Mouse (Mus musculus): ENCODE data around the gene C4bp. TPM values are rescaled to one million over a fixed set of nuclear protein-coding genes. Genes with fewer than 3 reads are reported as not detected.
"Not testable (repeated sequence)": the region's sequence is repeated elsewhere in the genome, so short reads cannot be mapped to it uniquely, and the experiment has no call there.

The C4bp gene
- polyA plus RNA-seq (2015; fragmentation: Nextera tagmentation; extraction: Ambion mirVana), result not detected in 2 replicates

GRCm38 (mm10) chr1:130661454-130661853 is at the start of gene C4bp:
TSS of gene C4bp (minus strand) at chr1:130661632.
- no peaks in the 10 kb centered on the region for H3K27me3 ChIP-seq
- H3K9me3 ChIP-seq, result no peaks in the 10 kb centered on the region
- 0 out of 2 replicates have a peak, but pooled peaks cover 2% of the 10 kb centered on the region for H3K4me1 ChIP-seq
- ATAC-seq (ENCODE audit: borderline replicate concordance, extremely low read depth, low FRiP score, low TSS enrichment), result no peak
- no peak within 1 kb of the TSS for H3K4me3 ChIP-seq
- H3K9ac ChIP-seq, result no peak within 1 kb of the TSS
- H3K27ac ChIP-seq, result no peak within 1 kb of the TSS
- H3K4me2 ChIP-seq, result no peak within 1 kb of the TSS
- no peaks in the 10 kb centered on the region for H3K36me3 ChIP-seq
- WGBS, result 17% methylated on average over 3 of the region's 3 CpGs

- H3K9ac ChIP-seq, result no peak overlapping the region
- H3K27ac ChIP-seq, result no peak overlapping the region
- ATAC-seq (ENCODE audit: borderline replicate concordance, extremely low read depth, low FRiP score, low TSS enrichment), result no peak
- no peaks in the 10 kb centered on the region for H3K27me3 ChIP-seq
- peaks cover 6% of the 10 kb centered on the region for H3K4me1 ChIP-seq
- no peak overlapping the region for H3K4me2 ChIP-seq
- WGBS, result 86% methylated on average over 22 of the region's 22 CpGs
- peaks cover 12% of the 10 kb centered on the region; the same call in 1 of the 2 replicates for H3K36me3 ChIP-seq
- H3K9me3 ChIP-seq, result no peaks in the 10 kb centered on the region
- no peak overlapping the region for H3K4me3 ChIP-seq
These were observed 49.0 kb upstream of the C4bp start for GRCm38 (mm10) chr1:130710283-130711080.

DNA sequence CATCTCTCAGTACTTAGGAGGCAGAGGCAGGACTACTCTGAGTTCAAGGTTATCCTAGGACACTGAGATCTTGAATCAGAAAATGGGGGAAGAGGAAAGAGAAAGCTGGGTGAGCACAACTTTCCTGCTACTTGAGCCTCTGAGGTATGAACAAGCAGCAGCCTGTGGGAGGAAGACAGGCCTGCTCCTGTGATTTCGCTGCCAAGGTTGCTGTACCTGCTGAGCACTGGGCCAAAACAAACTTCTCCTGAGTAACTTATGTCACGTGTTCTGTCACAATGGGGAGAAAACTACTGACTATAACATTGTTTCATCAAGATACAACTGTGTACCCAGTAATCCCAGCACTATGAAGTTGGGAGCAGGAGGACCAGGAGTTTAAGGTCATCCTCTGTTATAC is 42.2 kb upstream of the C4bp start:
- 64% methylated on average over 2 of the region's 2 CpGs for WGBS
- Histone ChIP-seq H3K4me3 (no peak overlapping the region), H3K27me3 (no peaks in the 10 kb centered on the region), H3K4me1 (no peaks in the 10 kb centered on the region), H3K4me2 (no peak overlapping the region), H3K9me3 (no peaks in the 10 kb centered on the region), H3K9ac (no peak overlapping the region), H3K27ac (no peak overlapping the region), H3K36me3 (peaks cover 53% of the 10 kb centered on the region)
- no peak for ATAC-seq (ENCODE audit: borderline replicate concordance, extremely low read depth, low FRiP score, low TSS enrichment)

GRCm38 (mm10) chr1:130701976-130702375 is 40.5 kb upstream of the C4bp start:
- Histone ChIP-seq H3K4me2 (no peak overlapping the region), H3K27ac (no peak overlapping the region), H3K4me3 (no peak overlapping the region), H3K4me1 (no peaks in the 10 kb centered on the region), H3K36me3 (peaks cover 59% of the 10 kb centered on the region), H3K9me3 (no peaks in the 10 kb centered on the region), H3K9ac (no peak overlapping the region), H3K27me3 (no peaks in the 10 kb centered on the region)
- WGBS, result 93% methylated on average over 11 of the region's 11 CpGs
- no peak for ATAC-seq (ENCODE audit: borderline replicate concordance, extremely low read depth, low FRiP score, low TSS enrichment)

- H3K36me3 ChIP-seq, result peaks cover 47% of the 10 kb centered on the region
- no peak overlapping the region for H3K4me3 ChIP-seq
- no peaks in the 10 kb centered on the region for H3K9me3 ChIP-seq
- H3K4me1 ChIP-seq, result no peaks in the 10 kb centered on the region
- H3K9ac ChIP-seq, result no peak overlapping the region
- no peak overlapping the region for H3K27ac ChIP-seq
- no peaks in the 10 kb centered on the region for H3K27me3 ChIP-seq
- no peak overlapping the region for H3K4me2 ChIP-seq
- 91% methylated on average over 10 of the region's 10 CpGs for WGBS
- ATAC-seq (ENCODE audit: borderline replicate concordance, extremely low read depth, low FRiP score, low TSS enrichment), result no peak
These were observed 38.7 kb upstream of the C4bp start for GRCm38 (mm10) chr1:130699937-130700633.

DNA sequence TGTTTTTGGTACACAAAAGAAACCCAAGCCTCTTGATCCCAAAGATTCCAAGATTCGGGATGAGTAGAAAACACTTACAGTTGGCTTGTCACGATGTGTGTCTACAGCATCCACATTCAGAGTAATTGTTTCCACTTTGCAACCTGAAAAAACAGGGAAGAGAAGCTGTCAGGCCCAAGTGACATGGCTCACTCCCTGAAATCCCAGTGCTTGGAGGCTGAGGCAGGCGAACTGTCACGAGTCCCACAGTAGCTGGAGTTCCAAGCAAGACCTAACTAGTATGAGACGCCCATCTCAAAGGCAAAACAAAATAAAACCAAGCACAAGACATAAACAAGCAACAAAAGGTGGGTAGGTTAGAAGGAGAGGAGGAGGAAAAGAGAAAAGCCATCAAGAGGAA is 37.2 kb upstream of the C4bp start:
- 92% methylated on average over 5 of the region's 5 CpGs for WGBS
- Histone ChIP-seq H3K9ac (no peak overlapping the region), H3K9me3 (no peaks in the 10 kb centered on the region), H3K36me3 (peaks cover 43% of the 10 kb centered on the region), H3K27ac (no peak overlapping the region), H3K4me2 (no peak overlapping the region), H3K4me3 (no peak overlapping the region), H3K27me3 (no peaks in the 10 kb centered on the region), H3K4me1 (no peaks in the 10 kb centered on the region)
- no peak for ATAC-seq (ENCODE audit: borderline replicate concordance, extremely low read depth, low FRiP score, low TSS enrichment)

DNA sequence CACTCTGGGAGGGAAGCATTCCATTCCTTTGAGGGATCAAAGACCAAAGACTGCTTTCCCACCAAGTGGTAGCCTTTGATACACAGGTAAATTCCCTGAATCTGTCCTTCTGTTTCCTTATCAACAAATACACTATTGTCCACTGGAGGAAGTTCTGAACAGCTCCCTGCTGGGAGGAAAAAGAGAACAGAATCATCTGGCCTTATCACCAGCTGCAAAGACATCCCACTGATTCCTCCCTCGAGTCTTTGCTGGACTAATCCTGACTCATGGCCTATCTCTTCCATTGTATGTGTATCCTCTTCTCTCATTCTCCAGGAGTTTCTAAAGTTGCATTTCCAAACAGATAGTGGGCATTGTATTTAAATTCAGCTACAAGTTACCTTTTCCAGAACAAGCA is 22.5 kb upstream of the C4bp start:
- H3K9me3 ChIP-seq, result no peaks in the 10 kb centered on the region
- no peaks in the 10 kb centered on the region for H3K4me1 ChIP-seq
- no peak overlapping the region for H3K27ac ChIP-seq
- H3K4me2 ChIP-seq, result no peak overlapping the region
- H3K9ac ChIP-seq, result no peak overlapping the region
- no peaks in the 10 kb centered on the region for H3K36me3 ChIP-seq
- no peak overlapping the region for H3K4me3 ChIP-seq
- H3K27me3 ChIP-seq, result no peaks in the 10 kb centered on the region
- ATAC-seq (ENCODE audit: borderline replicate concordance, extremely low read depth, low FRiP score, low TSS enrichment), result no peak
- 42% methylated on average over 1 of the region's 1 CpGs for WGBS

DNA sequence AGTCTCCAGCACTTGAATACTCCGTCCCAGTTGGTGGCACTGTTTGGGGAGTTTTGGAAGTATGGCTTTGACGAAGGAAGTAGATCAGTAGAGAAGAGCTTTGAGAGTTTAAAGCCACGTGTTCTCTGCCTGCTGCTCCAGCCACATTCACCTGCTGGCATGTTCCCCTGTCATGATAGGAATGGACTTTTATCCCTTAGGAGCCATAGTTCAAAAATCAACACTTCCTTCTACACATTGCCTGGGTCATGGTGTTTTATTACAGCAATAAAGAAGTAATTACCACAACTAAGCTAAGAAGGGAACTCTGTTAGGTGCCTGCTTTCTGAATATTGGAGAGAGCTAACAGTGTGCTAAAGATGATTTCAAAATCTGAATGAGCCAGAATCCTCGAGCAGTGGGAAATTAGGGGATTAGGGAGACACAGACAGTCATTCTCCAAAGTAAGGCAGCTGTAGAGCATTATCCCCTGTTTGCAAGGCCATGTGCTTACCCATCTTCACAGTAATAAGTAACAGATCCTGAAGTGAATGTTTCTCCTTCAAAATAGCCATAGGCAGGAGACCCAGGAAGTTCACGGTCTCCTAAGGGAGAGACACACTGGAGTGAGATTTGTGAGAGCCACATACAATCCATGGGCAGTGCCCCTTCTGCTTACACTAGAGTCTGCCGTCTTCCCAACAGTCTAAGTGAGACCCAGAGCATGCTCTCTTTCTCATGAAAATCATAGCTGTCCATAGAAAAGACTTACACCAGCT is 20.4 kb upstream of the C4bp start:
- Histone ChIP-seq H3K27ac (no peak overlapping the region), H3K27me3 (no peaks in the 10 kb centered on the region), H3K4me3 (no peak overlapping the region), H3K9me3 (no peaks in the 10 kb centered on the region), H3K4me1 (no peaks in the 10 kb centered on the region), H3K9ac (no peak overlapping the region), H3K36me3 (no peaks in the 10 kb centered on the region), H3K4me2 (no peak overlapping the region)
- 67% methylated on average over 6 of the region's 6 CpGs for WGBS
- no peak for ATAC-seq (ENCODE audit: borderline replicate concordance, extremely low read depth, low FRiP score, low TSS enrichment)

GRCm38 (mm10) chr1:130681075-130681474 is 19.6 kb upstream of the C4bp start:
- no peak overlapping the region for H3K4me2 ChIP-seq
- no peaks in the 10 kb centered on the region for H3K27me3 ChIP-seq
- WGBS, result 56% methylated on average over 2 of the region's 2 CpGs
- no peak overlapping the region for H3K27ac ChIP-seq
- H3K9ac ChIP-seq, result no peak overlapping the region
- no peaks in the 10 kb centered on the region for H3K9me3 ChIP-seq
- no peaks in the 10 kb centered on the region for H3K36me3 ChIP-seq
- H3K4me3 ChIP-seq, result no peak overlapping the region
- H3K4me1 ChIP-seq, result no peaks in the 10 kb centered on the region
- ATAC-seq (ENCODE audit: borderline replicate concordance, extremely low read depth, low FRiP score, low TSS enrichment), result no peak

DNA sequence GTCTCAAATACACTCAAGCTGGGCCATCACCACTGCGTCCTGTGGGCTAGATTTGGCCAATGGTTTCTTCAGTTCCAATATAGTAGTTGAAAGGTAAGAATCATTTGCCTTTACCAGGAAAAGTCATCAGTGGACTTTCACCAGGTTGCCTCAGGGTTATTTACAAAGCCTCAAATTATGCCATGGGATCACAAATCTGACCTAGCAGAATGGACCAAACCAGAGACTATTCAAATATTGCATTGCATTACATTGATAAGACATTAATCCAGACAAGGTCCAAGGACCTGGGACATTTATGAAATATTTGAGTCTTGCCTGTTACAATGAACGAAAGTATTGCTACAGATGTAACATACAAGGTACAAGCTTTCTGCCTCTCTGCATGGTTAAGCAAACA is 17.1 kb upstream of the C4bp start:
- ATAC-seq (ENCODE audit: borderline replicate concordance, extremely low read depth, low FRiP score, low TSS enrichment), result no peak
- Histone ChIP-seq H3K27ac (no peak overlapping the region), H3K4me2 (no peak overlapping the region), H3K36me3 (no peaks in the 10 kb centered on the region), H3K4me1 (no peaks in the 10 kb centered on the region), H3K27me3 (no peaks in the 10 kb centered on the region), H3K9me3 (no peaks in the 10 kb centered on the region), H3K4me3 (no peak overlapping the region), H3K9ac (no peak overlapping the region)
- WGBS, result 75% methylated on average over 2 of the region's 2 CpGs

- H3K4me2 ChIP-seq; H3K27ac ChIP-seq; H3K9me3 ChIP-seq; ATAC-seq (ENCODE audit: borderline replicate concordance, extremely low read depth, low FRiP score, low TSS enrichment); H3K4me1 ChIP-seq; H3K27me3 ChIP-seq; H3K36me3 ChIP-seq; H3K4me3 ChIP-seq; H3K9ac ChIP-seq: not testable (repeated sequence)
- WGBS, result 84% methylated on average over 5 of the region's 5 CpGs
These were observed 2.1 kb upstream of the C4bp start for GRCm38 (mm10) chr1:130663576-130663975.

GRCm38 (mm10) chr1:130659641-130660040 is 1.8 kb downstream of the C4bp start:
- not testable (repeated sequence) for H3K27me3 ChIP-seq; H3K4me2 ChIP-seq; H3K9ac ChIP-seq; H3K36me3 ChIP-seq; H3K27ac ChIP-seq; ATAC-seq (ENCODE audit: borderline replicate concordance, extremely low read depth, low FRiP score, low TSS enrichment); H3K9me3 ChIP-seq; H3K4me3 ChIP-seq; H3K4me1 ChIP-seq
- WGBS, result 26% methylated on average over 5 of the region's 5 CpGs

All from lung, embryonic 15.5 days (tissue).